Mouse (Mus musculus): Measurements from ENCODE around the gene Uggt1.

The Uggt1 gene

GRCm38 (mm10) chr1:36118061-36118685 lies 126.3 kb downstream of the Uggt1 start:
- no peak for DNase-seq (ENCODE audit: low read depth, low spot score)

- peak; percentile 48 for DNase-seq (ENCODE audit: low read depth, low spot score)
These were observed 128.0 kb downstream of the Uggt1 start for GRCm38 (mm10) chr1:36116488-36116887.

GRCm38 (mm10) chr1:36114844-36115243 lies 129.7 kb downstream of the Uggt1 start:
- DNase-seq (ENCODE audit: low read depth, low spot score), result no peak

- DNase-seq (ENCODE audit: low read depth, low spot score), result no peak
These were observed 130.8 kb downstream of the Uggt1 start for GRCm38 (mm10) chr1:36113670-36114069.

DNA sequence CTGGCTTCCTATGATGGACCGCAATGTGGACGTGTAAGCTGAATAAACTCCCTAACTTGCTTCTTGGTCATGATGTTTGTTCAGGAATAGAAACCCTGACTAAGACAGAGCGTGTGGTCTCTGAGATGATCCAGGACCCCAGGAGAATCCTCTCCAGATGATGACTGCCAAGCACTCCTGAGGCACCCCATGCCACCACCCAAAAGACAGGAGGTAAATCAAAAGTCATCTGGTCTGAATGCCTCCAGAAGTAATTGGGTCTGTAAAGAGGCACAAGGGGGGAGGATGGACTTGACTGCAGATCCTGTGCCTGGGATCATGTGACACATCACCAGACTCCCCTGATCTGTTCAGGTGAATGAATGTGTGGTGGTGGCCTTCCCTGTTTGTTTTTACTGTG lies 131.9 kb downstream of the Uggt1 start:
- DNase-seq (ENCODE audit: low read depth, low spot score), result no peak

DNA sequence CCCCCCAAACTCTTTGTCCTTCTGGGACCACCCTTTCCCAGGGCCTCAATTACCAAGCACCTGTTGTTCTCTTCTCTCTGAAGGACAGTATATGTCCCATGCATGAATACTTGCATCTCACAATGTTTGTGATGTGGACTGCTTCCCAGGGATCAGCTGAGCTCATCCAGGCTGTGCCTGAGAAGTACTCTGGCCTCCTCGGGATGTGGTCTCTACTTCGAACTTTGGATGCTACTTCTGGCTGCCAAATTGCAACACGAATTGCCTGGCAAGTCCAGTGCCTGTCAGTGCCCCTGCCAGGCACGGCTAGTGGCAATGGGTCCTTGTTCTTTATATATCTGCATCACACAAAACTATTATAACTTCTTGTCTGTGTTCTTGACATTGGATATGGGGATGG lies 134.5 kb downstream of the Uggt1 start:
- no peak for DNase-seq (ENCODE audit: low read depth, low spot score)

- no peak for DNase-seq (ENCODE audit: low read depth, low spot score)
These were observed 138.4 kb downstream of the Uggt1 start for GRCm38 (mm10) chr1:36105917-36106706.

DNA sequence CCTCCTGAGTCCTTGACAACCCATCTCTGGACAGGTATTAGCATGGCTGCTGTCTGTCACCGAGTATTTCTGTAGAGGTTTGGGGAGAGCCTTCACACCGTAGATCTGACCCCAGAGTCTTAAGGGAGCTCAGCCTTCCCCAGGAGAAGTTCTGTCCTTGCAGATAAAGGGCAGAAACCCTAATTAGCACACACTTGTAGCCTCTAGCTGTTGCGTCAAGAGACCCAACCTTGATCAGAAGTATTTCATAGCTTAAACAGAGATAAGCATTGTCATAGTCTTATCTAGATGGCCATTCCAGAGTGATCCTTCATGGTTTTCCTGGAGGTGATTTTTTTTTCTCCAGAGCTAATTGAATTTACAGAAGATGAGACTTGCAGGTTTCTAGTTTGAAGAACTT lies 144.1 kb downstream of the Uggt1 start:
- no peak for DNase-seq (ENCODE audit: low read depth, low spot score)

DNA sequence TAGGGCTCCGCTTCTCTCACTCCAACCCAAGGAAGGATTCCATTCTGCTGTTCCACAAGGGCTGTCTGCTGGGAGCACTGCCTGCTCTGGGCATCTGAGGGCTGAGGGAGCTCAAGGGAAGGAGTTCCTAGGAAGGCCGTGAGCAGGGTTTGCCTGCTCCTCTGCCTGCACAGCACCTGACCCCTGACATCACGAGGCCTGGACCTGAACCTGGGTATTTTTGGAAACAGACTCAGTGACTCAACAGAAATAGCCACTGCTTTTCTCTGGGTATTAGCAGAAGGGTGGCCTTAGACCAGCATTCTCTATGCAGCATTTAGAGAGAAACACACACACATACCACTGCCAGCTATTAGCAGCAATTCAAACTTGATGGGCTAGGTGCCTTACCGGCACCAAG lies 146.1 kb downstream of the Uggt1 start:
- DNase-seq (ENCODE audit: low read depth, low spot score), result no peak

GRCm38 (mm10) chr1:36095423-36096272 lies 148.9 kb downstream of the Uggt1 start:
- peak; percentile 94 for DNase-seq (ENCODE audit: low read depth, low spot score)

DNA sequence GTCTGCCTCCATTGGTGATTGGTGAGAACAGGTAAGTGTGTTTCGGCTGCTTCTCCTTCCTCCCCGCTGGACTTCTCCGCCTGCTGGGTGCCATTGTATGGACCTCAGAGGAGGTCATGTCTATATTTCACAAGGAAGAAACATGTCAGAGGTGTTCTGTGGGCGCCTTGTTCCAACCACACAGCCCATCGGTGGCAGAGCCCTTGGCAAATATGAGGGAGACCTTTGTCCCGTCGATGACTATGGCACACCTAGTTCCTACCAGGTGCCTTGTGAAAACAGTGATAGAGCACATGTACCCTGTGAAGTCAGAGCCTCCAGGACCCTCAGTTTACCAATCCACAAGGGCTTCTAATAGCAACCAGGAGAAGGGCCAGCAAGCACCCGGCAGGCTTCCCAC lies 150.8 kb downstream of the Uggt1 start:
- DNase-seq (ENCODE audit: low read depth, low spot score), result no peak

DNA sequence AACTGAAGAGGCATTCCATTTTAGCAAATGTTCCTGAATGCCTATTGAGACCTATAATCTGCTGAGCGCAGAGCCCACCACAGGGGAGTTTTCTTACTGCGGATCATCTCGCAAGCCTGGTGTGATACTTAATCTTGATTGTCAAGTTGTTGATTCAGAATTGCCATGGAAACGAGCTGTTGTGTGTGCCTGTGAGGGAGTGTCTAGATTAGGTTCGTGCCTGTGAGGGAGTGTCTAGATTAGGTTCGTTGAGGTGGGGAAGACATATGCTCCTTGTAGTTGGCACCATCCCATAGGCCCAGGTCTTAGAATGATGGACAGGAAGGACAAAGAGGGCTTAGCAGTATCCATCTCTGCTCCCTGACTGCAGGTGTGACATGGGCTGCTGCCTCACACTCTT lies 153.3 kb downstream of the Uggt1 start:
- DNase-seq (ENCODE audit: low read depth, low spot score), result no peak

DNA sequence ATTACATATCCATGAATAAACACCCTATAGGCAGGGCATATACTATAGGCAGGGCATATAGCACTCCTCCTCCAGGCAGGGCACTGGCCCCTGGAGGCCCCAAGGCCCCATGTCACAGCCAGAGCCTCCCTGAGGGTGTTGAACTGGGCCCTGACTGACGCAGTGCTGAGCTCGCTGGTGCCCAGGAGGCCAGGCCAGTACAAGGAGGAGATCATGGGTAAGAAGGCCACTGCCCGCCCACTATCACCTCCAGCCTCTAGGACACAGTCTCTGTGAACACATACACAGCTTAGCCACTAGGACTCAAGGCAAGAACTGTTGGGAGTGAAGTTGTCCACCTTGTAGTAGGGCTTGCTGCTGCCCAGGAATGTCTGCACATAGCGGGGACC lies 153.8 kb downstream of the Uggt1 start:
- DNase-seq (ENCODE audit: low read depth, low spot score), result no peak
